Mouse (Mus musculus) heart, postnatal 10 days (tissue): ENCODE results near the gene Vps9d1. TPM values are rescaled to one million over a fixed set of nuclear protein-coding genes. Genes with fewer than 3 reads are reported as not detected.
"Not testable (repeated sequence)": the region's sequence is repeated elsewhere in the genome, so short reads cannot be mapped to it uniquely, and the experiment has no call there.

ENCODE experiments used
- DNase-seq, 2 experiments: peaks; one replicate each; pipeline ENCODE4 v3.0.0; 2021
- intact Hi-C: fragments of 180-260 bp; cut with DNase I; formaldehyde crosslinking; loops from one replicate; pipeline ENCODE4 v1.15.1; 2025
- total RNA-seq, 2 experiments: library from RNA; stranded (reverse); gene quantifications; 2 replicates each; pipeline ENCODE4 v1.2.3; 2021

Gene Vps9d1
- total RNA-seq: 10 to 100 TPM; 22.9 to 27.0 TPM

GRCm38 (mm10) chr8:123254099-123254885 is at the start of gene Vps9d1, which contains the start of gene Zfp276:
Vps9d1 (minus strand) TSS chr8:123254348.
Zfp276 (plus strand) TSS chr8:123254195.
- DNase-seq: peak; percentile 89
- intact Hi-C loops: loop anchor here (5.0 kb wide), 1 partner anchor 42 kb away; the partner anchor contains the start of genes Chmp1a and Spata33

- intact Hi-C loops: no loop called here
- no peak for DNase-seq
Measured at GRCm38 (mm10) chr8:123298301-123298700, 44.2 kb upstream of the Vps9d1 start.

DNA sequence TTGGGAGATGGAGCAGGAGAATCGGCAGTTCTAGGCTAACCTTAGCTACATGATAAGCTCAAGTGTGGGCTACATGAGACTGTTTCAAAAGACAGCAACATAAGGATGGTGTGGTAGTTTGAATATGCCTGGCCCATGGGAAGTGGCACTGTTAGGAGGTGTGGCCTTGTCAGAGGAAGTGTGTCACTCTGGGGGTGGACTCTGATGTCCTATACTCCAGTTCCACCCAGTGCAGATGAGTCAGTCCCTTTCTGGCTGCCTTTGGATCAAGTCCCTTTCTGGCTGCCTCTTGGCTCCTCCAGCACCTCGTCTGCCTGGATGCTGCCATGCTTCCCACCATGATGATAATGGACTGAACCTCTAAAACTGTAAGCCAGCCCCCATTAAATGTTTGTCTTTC is 38.6 kb upstream of the Vps9d1 start:
- intact Hi-C loops: no loop called here

DNA sequence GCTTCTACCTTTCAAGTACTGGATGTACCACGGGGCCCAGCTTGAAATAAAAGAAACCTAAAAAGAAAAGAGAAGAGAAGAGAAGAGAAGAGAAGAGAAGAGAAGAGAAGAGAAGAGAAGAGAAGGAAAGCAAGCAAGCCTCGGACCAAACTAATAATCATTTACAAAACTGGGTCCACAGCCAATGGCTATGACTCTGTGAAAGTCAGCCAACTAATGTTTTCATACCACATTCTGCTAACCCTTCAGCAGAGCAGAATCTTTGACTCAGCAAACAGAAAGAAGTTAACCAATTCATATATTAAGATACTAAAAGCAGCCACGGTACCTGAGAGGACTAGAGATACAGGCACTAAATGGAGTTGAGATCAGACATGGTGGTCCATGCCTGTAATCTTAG is 38.1 kb upstream of the Vps9d1 start:
- intact Hi-C loops: no loop called here
- DNase-seq: no peak

More for the DNA sequence above, 38.6 kb upstream of the Vps9d1 start:
- DNase-seq: no peak

- intact Hi-C loops: no loop called here
- peak; percentile 67 to 76 for DNase-seq
Measured at GRCm38 (mm10) chr8:123291716-123292115, 37.6 kb upstream of the Vps9d1 start.

- intact Hi-C loops: no loop called here
Measured at GRCm38 (mm10) chr8:123290679-123291078, 36.5 kb upstream of the Vps9d1 start.

DNA sequence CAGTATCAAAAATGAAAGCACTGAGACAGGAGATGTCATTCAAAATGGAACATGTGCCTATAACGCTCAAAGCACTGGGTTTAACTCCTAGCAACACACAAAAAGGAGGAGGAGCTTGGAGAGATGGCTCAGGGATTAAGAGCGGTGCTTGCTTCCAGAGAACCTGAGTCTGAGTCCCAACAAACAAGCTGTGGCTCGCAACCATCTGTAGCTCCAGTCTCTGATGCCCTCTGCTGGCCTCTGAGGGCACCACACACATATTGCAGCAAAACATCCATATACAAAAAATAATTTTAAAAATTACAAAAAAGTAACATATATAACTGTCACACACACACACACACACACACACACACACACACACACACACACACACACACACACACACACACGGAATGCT is 36.0 kb upstream of the Vps9d1 start:
- intact Hi-C loops: no loop called here

More at GRCm38 (mm10) chr8:123290679-123291078, 36.5 kb upstream of the Vps9d1 start:
- peak; percentile 30 to 39 for DNase-seq

DNA sequence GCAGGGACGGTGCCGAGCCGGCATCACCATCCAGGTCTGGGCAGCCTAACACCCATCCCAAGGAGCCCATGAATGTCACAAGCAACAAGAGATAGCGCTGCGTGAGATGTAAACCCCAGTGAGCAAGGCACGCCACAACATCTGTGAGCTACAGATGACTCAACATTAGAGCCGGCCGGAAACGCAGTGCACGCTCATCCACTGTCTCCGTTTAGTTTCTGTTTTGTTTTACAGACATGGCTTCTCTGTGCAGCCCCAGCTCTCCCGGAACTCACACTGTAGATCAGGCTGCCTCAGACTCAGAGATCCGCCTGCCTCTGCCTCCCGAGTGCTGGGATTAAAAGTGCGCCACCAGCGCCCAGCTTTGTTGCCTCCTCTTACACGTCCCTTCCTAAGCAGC is 33.2 kb upstream of the Vps9d1 start:
- intact Hi-C loops: no loop called here
- no peak for DNase-seq

More for the DNA sequence above, 36.0 kb upstream of the Vps9d1 start:
- DNase-seq: peak; percentile 29 to 58

DNA sequence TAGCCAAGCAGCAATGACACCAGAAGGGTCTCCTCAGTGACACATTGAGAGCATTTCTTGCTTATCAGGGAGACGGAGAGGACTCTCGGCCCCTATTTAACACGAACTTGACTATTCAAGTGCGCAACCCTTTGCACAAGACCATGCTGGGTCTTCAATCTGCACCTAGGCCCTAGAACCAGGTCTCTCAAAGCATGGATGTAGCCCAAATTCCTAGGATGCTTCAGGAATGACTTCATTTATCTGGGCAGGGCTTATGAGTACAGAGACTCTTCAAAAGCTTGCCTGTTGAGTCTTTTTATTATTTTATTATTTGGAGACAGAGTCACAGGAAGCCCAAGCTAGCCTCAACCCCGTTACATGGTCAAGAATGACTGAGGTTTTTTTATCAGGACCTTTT is 30.3 kb upstream of the Vps9d1 start:
- DNase-seq: no peak

GRCm38 (mm10) chr8:123283991-123284390 is 29.8 kb upstream of the Vps9d1 start:
- intact Hi-C loops: no loop called here
- no peak for DNase-seq

More for the DNA sequence above, 30.3 kb upstream of the Vps9d1 start:
- intact Hi-C loops: no loop called here

GRCm38 (mm10) chr8:123282994-123283393 is 28.8 kb upstream of the Vps9d1 start:
- intact Hi-C loops, DNase-seq: not testable (repeated sequence)

- intact Hi-C loops: no loop called here
- no peak for DNase-seq
Measured at GRCm38 (mm10) chr8:123280302-123281094, 26.4 kb upstream of the Vps9d1 start.

GRCm38 (mm10) chr8:123279828-123280227 is 25.7 kb upstream of the Vps9d1 start:
- no peak for DNase-seq
- intact Hi-C loops: no loop called here

DNA sequence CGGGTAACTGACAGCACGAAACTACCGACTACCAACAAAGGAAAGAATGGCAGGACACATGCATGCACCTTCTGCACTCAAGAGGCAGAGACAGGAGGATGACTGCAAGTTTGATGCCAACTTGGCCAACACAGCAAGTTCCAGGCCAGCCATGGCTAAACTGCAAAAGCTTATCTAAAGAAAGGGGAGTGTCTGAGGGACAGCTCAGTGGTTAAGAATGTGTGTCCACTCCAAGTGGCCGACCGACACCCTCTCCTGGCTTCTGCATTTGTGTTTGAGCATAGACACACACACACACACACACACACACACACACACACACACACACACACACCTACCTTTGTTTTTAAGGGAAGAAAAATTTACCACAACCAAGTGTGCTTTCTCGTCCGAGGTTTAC is 24.3 kb upstream of the Vps9d1 start:
- intact Hi-C loops: no loop called here
- DNase-seq: peak in 1 of 2 experiments; percentile 17

DNA sequence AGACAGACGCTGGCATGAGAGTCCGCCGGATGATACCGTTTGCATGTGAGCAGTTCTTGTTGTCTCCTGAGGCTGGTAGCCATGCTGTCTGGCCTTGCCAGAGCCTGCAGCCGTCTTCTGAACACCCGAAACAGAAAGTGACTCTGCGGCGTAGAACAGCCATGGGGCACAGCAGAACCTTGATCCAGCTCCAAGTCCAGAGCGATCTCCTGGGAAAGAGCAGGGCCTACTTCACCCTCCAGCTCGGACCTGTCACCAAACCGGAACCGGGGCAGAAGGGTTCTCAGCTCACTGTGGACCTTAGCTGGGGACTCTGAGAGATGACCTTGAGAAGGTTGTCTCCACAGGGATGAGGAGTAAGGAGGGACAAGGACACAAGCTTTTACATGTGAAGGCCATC is 20.9 kb upstream of the Vps9d1 start:
- intact Hi-C loops: no loop called here
- no peak for DNase-seq

GRCm38 (mm10) chr8:123274447-123274846 is 20.3 kb upstream of the Vps9d1 start:
- intact Hi-C loops: no loop called here
- DNase-seq: no peak

DNA sequence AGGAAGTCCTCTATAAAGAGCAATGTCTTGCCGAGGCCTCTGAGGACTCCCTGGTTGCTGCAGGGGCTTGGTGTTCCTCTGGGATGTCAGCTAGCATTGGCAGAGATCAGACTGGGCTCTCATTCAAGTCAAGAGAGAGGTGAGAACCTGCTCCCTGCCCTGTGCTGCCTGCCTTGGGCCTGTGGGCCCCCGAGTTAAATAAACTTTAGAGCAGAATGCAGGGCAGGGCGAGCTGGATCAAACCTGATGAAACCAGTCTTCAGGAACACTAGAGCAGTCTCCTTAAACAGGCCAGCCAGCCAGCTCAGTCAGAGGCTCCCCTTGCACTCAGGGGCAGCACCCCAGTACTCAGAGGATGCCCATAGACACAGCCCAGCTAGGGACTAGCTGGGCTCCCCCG is 17.8 kb upstream of the Vps9d1 start:
- DNase-seq: no peak
- intact Hi-C loops: no loop called here

DNA sequence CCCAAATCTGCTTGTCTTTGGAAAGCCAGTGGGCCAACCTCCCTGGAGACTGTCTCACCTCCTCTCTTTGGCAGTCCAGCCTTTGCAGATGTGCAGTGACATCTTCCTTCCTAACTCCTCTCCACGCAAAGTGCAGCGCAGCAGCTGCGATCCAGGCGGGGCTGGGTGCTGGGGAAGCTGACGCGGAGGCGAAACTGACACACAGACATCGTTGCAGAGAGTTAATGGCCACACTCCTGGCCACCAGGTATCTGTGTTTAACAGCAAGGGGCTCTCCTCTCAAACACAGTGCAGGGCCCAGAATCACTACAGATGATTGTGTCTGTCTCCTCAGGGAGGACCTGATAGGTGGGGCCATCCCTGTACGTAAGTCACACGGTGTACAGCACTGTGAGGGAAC is 17.0 kb upstream of the Vps9d1 start:
- intact Hi-C loops: no loop called here
- no peak for DNase-seq

GRCm38 (mm10) chr8:123267926-123268656 is 13.9 kb upstream of the Vps9d1 start:
- intact Hi-C loops: no loop called here

DNA sequence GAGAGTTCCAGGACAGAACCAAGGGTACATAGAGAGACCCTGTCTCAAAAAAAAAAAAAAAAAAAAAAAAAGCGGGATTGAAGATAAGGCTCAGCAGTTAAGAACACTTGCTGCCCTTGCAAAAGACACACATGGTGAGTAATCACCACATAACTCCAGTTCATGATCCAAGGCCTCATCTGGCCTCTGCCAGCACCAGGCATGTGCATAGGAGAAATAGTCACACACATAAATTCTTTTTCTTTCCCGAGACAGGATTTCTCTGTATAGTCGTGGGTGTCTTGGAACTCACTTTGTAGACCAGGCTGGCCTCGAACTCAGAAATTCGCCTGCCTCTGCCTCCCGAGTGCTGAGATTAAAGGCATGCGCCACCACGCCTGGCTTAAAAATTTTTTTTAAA is 3.4 kb upstream of the Vps9d1 start:
- DNase-seq, intact Hi-C loops: not testable (repeated sequence)

More at GRCm38 (mm10) chr8:123267926-123268656, 13.9 kb upstream of the Vps9d1 start:
- no peak for DNase-seq

- intact Hi-C loops: no loop called here
- DNase-seq: no peak
Measured at GRCm38 (mm10) chr8:123257114-123257513, 3.0 kb upstream of the Vps9d1 start.
